Mouse (Mus musculus): ENCODE results near the gene Wdr74.

DNA sequence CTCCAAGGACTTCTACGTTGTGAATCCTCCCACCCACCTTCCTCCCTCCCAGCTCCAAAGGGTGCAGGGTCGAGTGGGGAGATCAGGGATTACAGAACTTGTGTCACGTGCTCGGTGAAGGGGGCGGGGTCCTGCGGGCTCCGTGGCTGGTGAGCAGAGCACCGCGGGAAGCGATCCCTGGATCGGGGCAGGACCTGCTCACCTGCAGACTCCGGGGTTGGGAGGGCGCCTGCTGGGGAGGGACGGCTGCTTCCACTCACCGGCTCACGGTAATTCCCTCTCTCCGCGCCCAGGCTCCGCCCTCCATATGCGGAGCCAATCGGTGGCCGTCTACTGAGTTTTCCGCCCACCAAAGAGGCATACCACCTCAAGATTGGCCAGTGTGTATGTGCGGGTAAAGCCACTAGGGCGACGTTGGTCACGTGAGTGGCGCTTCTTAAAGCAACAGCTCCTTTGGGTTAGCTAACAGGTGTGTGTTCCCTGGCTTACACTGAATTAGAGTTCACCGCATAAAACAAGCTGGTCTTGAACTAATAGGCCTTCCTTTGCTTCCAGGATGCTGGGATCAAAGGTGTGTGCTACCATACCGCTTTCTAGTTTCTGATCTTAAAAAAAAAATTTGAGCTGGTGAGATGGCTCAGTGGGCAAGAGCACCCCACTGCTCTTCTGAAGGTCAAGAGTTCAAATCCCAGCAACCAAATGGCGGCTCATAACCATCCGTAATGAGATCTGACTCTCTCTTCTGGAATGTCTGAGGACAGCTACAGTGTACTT is 50.6 kb downstream of the Wdr74 start, which contains the start of gene Taf6l:
- TF ChIP-seq CTCF (IDR thresholded peaks at IDR 0.05) (peak; percentile 58), EP300 (IDR thresholded peaks at IDR 0.05) (no peak)

Data from lung, postnatal 0 days (tissue).